Mouse (Mus musculus) kidney, postnatal 10 days (tissue): ENCODE measurements around the gene Scyl1.

ENCODE experiments used
- DNase-seq: peaks from one replicate; pipeline ENCODE4 v3.0.0; 2021; ENCODE audit warnings: mixed read lengths

Gene Scyl1

GRCm38 (mm10) chr19:5803041-5803880 lies 32.0 kb upstream of the Scyl1 start:
- DNase-seq = peak; percentile 100

DNA sequence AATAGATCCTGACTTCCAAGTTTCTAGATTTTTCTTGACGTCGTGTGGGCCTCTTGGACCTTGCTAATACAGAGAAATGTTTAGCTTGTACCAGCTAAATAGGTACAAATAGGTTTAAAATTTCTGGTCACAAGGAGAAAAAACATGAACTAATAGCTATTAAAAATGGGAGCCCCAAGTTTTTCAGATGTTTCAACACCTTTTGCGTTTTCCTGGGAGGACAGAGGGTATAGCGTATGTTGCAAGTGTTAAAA lies 31.5 kb upstream of the Scyl1 start:
- no peak for DNase-seq

DNA sequence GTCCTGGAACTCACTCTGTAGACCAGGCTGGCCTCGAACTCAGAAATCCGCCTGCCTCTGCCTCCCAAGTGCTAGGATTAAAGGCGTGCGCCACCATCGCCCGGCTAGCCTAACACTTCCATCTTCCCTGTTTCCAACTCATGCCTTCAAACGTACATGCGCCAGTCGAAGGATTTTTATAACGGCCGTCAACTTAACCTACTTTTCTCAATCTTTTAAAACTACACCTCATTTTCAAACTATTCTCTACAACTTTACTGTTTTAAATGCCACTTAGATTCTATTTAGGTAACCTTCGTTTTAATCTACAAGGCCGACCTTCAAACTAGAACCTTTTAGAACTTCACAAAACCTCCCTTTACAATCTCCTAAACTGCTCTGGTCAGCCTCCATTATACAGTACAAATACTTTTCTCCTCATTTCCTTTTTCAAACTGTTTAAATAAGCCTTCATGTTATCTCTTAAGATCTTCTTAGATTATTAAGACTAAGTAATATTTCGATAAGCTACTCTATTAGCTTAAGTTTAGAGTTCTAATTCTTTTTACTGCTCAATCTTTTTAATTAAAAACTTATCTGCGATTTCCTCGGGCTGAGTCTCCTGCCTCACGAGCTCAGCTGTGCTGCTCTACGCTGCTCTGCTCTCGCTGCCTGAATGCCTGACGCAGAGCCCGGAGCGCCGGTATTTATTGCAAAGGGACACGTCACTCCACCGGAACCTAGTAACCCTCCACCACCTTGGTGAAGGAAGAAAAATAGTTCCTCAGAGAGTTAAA lies 31.0 kb upstream of the Scyl1 start:
- DNase-seq = peak; percentile 97

GRCm38 (mm10) chr19:5801432-5801964 lies 30.3 kb upstream of the Scyl1 start:
- no peak for DNase-seq

DNA sequence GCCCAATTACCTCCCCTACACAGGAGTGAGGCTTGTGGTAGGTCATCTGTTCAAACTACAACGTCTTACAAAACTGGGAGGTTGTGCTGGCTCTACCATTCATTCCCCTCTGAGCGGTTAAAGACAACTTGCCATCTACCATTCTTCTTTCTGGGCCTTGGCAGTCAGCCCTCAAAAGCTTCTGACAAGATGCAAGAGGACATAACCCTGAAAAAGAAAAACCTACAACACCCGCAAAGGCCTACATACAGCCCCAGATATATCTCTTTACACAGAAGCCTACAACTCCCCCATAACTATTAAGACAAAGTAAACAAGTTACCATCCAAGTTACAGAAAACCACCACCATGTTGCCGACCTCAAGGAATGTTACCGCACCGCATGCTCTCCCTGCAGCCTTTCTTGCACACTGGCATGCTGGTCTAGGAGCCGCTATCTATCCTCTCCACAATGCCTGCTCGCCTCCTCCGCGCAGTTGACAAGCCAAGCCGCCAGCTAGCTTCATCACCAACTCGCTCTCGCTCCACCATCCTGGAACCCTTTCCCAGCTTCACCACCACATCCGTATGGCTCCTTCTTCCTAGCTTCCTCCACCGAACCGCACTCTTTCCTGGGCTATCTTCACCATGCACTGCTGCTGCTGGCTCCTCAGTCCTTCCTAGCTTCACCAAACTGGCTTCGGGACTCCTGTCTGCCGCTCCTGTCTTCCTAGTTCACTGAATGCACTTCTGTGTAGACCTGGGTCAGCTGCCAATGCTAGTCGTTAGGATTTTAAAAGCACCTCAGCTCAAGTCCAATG lies 29.6 kb upstream of the Scyl1 start:
- DNase-seq = peak; percentile 44

DNA sequence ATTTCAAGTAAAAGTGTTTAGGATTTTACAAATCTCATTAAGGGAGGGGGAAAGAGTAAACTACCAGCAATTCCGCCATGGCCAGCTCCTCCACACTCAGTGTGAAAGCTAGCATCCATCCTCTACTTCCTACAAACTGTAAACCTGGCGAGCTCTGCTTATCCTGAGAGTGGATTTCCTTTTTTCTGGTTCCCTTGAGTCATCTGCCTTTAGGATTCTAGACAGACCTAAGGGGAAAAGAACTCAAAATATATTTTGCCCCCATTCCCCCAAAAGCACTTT lies 29.1 kb upstream of the Scyl1 start:
- peak; percentile 14 for DNase-seq

DNA sequence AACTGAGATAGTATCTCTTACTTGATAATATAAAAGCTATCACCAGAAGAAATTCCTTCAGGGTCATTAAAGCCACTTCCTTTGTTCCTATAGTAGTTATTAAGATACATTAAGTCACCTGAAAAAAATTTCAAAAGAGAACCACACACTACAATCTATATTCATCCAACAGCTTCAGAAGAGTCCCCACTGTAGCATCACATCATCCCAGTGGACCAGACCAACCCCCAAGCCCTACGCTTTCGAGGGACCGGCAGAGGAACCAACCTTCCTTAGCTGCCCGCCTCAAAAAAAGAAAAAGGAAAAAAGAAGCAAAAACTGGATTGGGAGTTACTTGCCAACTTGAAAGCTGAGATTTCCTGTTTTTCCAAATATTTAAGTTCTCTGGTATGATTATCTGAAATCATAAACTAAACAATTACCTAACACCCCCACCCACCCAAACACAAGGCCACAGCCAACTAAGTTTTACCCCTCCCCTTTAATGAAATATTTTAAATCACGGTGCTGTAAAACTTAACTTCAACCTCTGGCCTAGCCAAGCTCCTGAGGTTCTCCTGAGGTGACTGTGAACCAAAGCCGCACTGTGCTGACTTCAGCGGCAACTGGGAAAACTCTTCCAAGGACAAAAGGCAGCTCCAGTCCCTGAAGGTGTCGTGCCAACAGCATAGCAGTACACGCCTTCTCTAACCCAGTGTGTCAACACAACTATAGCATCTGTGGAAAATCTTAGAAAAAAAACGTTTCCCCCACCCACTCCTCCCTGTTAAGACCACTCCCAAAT lies 28.5 kb upstream of the Scyl1 start:
- DNase-seq = peak; percentile 43

DNA sequence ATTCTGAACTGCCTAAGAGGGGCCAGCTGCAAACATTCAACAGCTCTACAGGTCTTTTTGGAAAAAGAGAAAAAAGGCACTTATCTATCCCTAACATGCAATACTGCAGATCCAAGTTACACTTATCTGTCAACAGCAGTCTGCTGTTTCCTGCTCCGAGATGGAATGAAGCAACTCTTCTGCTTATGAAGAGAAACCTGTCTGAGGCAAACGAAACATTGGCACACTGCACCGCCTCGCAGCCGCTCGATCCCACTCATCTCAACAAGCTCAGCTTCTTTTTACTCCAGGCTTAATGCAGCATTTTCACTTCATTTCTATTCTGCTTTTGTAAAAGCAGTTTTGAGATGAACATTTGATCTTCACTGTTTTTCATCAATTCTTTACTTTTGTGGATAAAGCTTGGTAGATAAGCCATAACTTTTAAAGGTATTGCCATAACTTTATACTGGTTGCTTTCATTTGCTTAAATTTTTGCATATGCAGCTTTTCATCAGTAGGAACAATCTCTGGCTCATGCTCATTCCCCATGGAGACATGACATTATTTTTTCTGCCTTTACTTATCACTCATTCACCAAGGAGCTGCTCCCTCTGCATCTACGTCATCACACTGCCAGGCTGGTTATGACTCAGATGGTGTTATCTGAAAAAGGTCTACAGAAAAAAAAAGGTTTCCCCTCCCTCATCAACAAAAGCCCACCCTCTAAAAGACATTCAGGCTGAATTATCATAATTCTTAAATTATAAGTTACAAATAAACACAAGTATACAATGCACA lies 27.7 kb upstream of the Scyl1 start:
- peak; percentile 42 for DNase-seq

- peak; percentile 21 for DNase-seq
These were observed 26.3 kb upstream of the Scyl1 start for GRCm38 (mm10) chr19:5797381-5798111.

- peak; percentile 9 for DNase-seq
These were observed 25.4 kb upstream of the Scyl1 start for GRCm38 (mm10) chr19:5796573-5797111.

GRCm38 (mm10) chr19:5795668-5796572 lies 24.7 kb upstream of the Scyl1 start:
- peak; percentile 22 for DNase-seq

- DNase-seq = peak; percentile 43
These were observed 23.8 kb upstream of the Scyl1 start for GRCm38 (mm10) chr19:5794771-5795576.

GRCm38 (mm10) chr19:5793917-5794770 lies 22.9 kb upstream of the Scyl1 start:
- DNase-seq = peak; percentile 35

GRCm38 (mm10) chr19:5793116-5793515 lies 21.9 kb upstream of the Scyl1 start:
- peak; percentile 81 for DNase-seq

- DNase-seq = no peak
These were observed 20.1 kb upstream of the Scyl1 start for GRCm38 (mm10) chr19:5791329-5791728.

- no peak for DNase-seq
These were observed 17.8 kb upstream of the Scyl1 start for GRCm38 (mm10) chr19:5789066-5789465.

DNA sequence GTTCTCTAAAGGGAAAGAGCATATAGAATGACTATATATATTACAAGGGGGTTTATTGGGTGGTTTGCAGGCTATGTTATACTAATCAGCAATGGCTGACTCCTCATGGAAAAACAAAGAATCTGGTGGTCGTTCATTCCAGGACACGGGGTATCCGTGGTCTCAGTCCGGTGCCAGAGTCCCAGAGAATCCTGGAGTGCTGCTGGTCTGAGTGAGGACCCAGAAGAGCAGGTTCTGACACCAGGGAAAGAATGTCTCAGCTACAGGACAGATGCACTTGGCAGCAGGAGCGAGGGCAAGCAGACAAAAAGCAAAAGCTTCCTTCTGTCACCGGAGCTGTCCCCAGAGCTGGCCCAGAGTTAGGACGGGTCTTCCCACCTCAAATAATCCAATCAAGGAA lies 17.4 kb upstream of the Scyl1 start:
- DNase-seq = no peak

- no peak for DNase-seq
These were observed 16.7 kb upstream of the Scyl1 start for GRCm38 (mm10) chr19:5787920-5788319.
